Mouse (Mus musculus): ENCODE measurements around the gene Epdr1.

DNA sequence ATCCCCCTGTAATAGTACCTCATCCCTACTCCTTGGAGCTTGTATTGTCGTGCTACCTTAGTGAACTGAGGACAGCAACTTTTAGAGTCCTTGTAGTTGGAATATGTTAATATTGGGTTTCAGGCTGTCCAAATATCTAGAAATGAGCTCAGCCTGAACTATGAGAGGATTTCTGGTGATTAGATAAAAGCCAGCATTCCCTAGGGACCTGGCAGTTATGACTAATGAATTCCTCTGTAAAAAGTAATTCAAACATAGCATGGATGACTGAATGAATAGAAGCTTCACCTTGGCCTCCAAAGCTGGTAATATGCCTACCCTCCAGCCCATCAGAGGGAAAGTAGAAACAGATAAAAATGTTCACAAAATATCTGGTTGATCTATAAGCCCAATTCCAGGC lies 6.7 kb upstream of the Epdr1 start:
- no peak for TF ChIP-seq CTCF (IDR thresholded peaks at IDR 0.05; ENCODE audit: low read depth)
- no peak for TF ChIP-seq EP300 (IDR thresholded peaks at IDR 0.05; ENCODE audit: low read depth)

All from liver, postnatal 0 days (tissue).